Mouse (Mus musculus) limb, embryonic 11.5 days (tissue): ENCODE results near the gene Ccl9. TPM values are rescaled to one million over a fixed set of nuclear protein-coding genes. Genes with fewer than 3 reads are reported as not detected.

Source experiments
- ATAC-seq: fragments of 200-750 bp; cut with Nextera tagmentation; 2 replicates; pipeline ENCODE4 v1.8.0; 2017; ENCODE audit warnings: low read depth; ENCODE audit not compliant: insufficient number of reproducible peaks, low FRiP score, low TSS enrichment
- DNase-seq: peaks from one replicate; pipeline ENCODE4 v3.0.0-alpha.2; 2015; ENCODE audit warnings: low spot score
- H3K27ac ChIP-seq: fragments of 300-500 bp; sonication (generic); replicated peaks from 2 replicates; pipeline ENCODE4 v1.5.1; 2014; ENCODE audit warnings: low read depth, mild to moderate bottlenecking, low read length
- H3K27me3 ChIP-seq: fragments of 300-500 bp; sonication (generic); 2 replicates; pipeline ENCODE4 v1.6.1; 2014; ENCODE audit warnings: mild to moderate bottlenecking, low read length, mixed read lengths; ENCODE audit not compliant: control insufficient read depth, insufficient read depth
- H3K36me3 ChIP-seq: fragments of 300-500 bp; sonication (generic); 2 replicates; pipeline ENCODE4 v1.6.1; 2014; ENCODE audit warnings: mild to moderate bottlenecking, low read length, moderate library complexity, mixed read lengths; ENCODE audit not compliant: control insufficient read depth, insufficient read depth
- H3K4me1 ChIP-seq: fragments of 300-500 bp; sonication (generic); 2 replicates; pipeline ENCODE4 v1.6.1; 2014; ENCODE audit warnings: low read length, mixed read lengths; ENCODE audit not compliant: control insufficient read depth, insufficient read depth
- H3K4me2 ChIP-seq: fragments of 300-500 bp; sonication (generic); 2 replicates; pipeline ENCODE4 v1.6.1; 2014; ENCODE audit warnings: low read depth, mild to moderate bottlenecking, moderate library complexity; ENCODE audit not compliant: severe bottlenecking
- H3K4me3 ChIP-seq: fragments of 300-500 bp; sonication (generic); 2 replicates; pipeline ENCODE4 v1.5.1; 2014; ENCODE audit warnings: low read depth, low read length
- H3K9ac ChIP-seq: fragments of 300-500 bp; sonication (generic); 2 replicates; pipeline ENCODE4 v1.6.1; 2014; ENCODE audit warnings: mild to moderate bottlenecking, low read length
- H3K9me3 ChIP-seq: fragments of 300-500 bp; sonication (generic); 2 replicates; pipeline ENCODE4 v1.6.1; 2016; ENCODE audit warnings: low read length; ENCODE audit not compliant: control insufficient read depth
- WGBS: fragments of 180-500 bp; shearing (Covaris S2); extraction: QIAGEN DNeasy Blood & Tissue Kit; methylation state at CpG from one replicate; pipeline ENCODE4 v1.1.7; 2014; 5-methylcytosine and 5-hydroxymethylcytosine counted together
- polyA plus RNA-seq: library from polyadenylated mRNA; unstranded; fragments of >200 nt; fragmentation: Nextera tagmentation; extraction: Ambion mirVana; gene quantifications from 2 replicates; pipeline ENCODE4 v1.2.1, GENCODE M21; 2014

Gene Ccl9
- polyA plus RNA-seq, 1 experiment from 2014 or later: 0.56 TPM

GRCm38 (mm10) chr11:83538705-83539314 is 39.6 kb downstream of the Ccl9 start:
- no peak for DNase-seq
- Histone ChIP-seq H3K36me3 (no peaks in the 10 kb centered on the region), H3K4me1 (peaks cover 6% of the 10 kb centered on the region; the same call in 1 of the 2 replicates), H3K4me3 (no peak overlapping the region), H3K4me2 (no peak overlapping the region), H3K27ac (no peak overlapping the region), H3K9ac (no peak overlapping the region), H3K27me3 (no peaks in the 10 kb centered on the region), H3K9me3 (no peaks in the 10 kb centered on the region)
- no peak for ATAC-seq
- WGBS: 86% methylated on average over 3 of the region's 3 CpGs

- no peak overlapping the region for H3K27ac ChIP-seq
- H3K9me3 ChIP-seq: no peaks in the 10 kb centered on the region
- H3K4me3 ChIP-seq: no peak overlapping the region
- H3K27me3 ChIP-seq: no peaks in the 10 kb centered on the region
- H3K4me2 ChIP-seq: no peak overlapping the region
- peaks cover 6% of the 10 kb centered on the region; the same call in 1 of the 2 replicates for H3K4me1 ChIP-seq
- H3K36me3 ChIP-seq: no peaks in the 10 kb centered on the region
- no peak for ATAC-seq
- 72% methylated on average over 3 of the region's 3 CpGs for WGBS
- H3K9ac ChIP-seq: no peak overlapping the region
- no peak for DNase-seq
Observed at GRCm38 (mm10) chr11:83536831-83537230, 41.6 kb downstream of the Ccl9 start.

GRCm38 (mm10) chr11:83534609-83535423 is 43.6 kb downstream of the Ccl9 start:
- H3K9me3 ChIP-seq: no peaks in the 10 kb centered on the region
- WGBS: 44% methylated on average over 13 of the region's 13 CpGs
- ATAC-seq (peak; percentile 62; the same call in 1 of the 2 replicates), DNase-seq (peak; percentile 22)
- H3K27ac ChIP-seq: no peak overlapping the region
- no peaks in the 10 kb centered on the region for H3K27me3 ChIP-seq
- no peaks in the 10 kb centered on the region for H3K36me3 ChIP-seq
- no peak overlapping the region for H3K9ac ChIP-seq
- H3K4me2 ChIP-seq: no peak overlapping the region
- H3K4me1 ChIP-seq: peaks cover 6% of the 10 kb centered on the region; the same call in 1 of the 2 replicates
- no peak overlapping the region for H3K4me3 ChIP-seq

- H3K9ac ChIP-seq: no peak overlapping the region
- H3K9me3 ChIP-seq: no peaks in the 10 kb centered on the region
- 84% methylated on average over 8 of the region's 8 CpGs for WGBS
- H3K4me3 ChIP-seq: no peak overlapping the region
- no peaks in the 10 kb centered on the region for H3K36me3 ChIP-seq
- ATAC-seq (no peak), DNase-seq (no peak)
- H3K4me2 ChIP-seq: no peak overlapping the region
- H3K27me3 ChIP-seq: no peaks in the 10 kb centered on the region
- H3K27ac ChIP-seq: no peak overlapping the region
- H3K4me1 ChIP-seq: peaks cover 6% of the 10 kb centered on the region; the same call in 1 of the 2 replicates
Observed at GRCm38 (mm10) chr11:83534143-83534542, 44.3 kb downstream of the Ccl9 start.

- Histone ChIP-seq H3K4me2 (no peak overlapping the region), H3K4me3 (no peak overlapping the region), H3K27me3 (no peaks in the 10 kb centered on the region), H3K27ac (no peak overlapping the region), H3K9me3 (no peaks in the 10 kb centered on the region), H3K9ac (no peak overlapping the region), H3K4me1 (peaks cover 6% of the 10 kb centered on the region; the same call in 1 of the 2 replicates), H3K36me3 (no peaks in the 10 kb centered on the region)
- 86% methylated on average over 1 of the region's 1 CpGs for WGBS
- DNase-seq (no peak), ATAC-seq (no peak)
Observed at GRCm38 (mm10) chr11:83533192-83533591, 45.2 kb downstream of the Ccl9 start.

GRCm38 (mm10) chr11:83530360-83530759 is 48.1 kb downstream of the Ccl9 start, which contains the start of gene Ccl5:
Gene Ccl5, minus strand, starts transcription at chr11:83530518.
- 81% methylated on average over 5 of the region's 5 CpGs for WGBS
- Histone ChIP-seq H3K27me3 (no peaks in the 10 kb centered on the region), H3K4me2 (no peak within 1 kb of the TSS), H3K27ac (no peak within 1 kb of the TSS), H3K4me1 (peaks cover 6% of the 10 kb centered on the region; the same call in 1 of the 2 replicates), H3K9me3 (no peaks in the 10 kb centered on the region), H3K36me3 (no peaks in the 10 kb centered on the region), H3K9ac (no peak within 1 kb of the TSS), H3K4me3 (no peak within 1 kb of the TSS)
- DNase-seq (no peak), ATAC-seq (no peak)

GRCm38 (mm10) chr11:83529024-83529423 is 49.4 kb downstream of the Ccl9 start:
- Histone ChIP-seq H3K4me3 (no peak overlapping the region), H3K27me3 (no peaks in the 10 kb centered on the region), H3K4me2 (no peak overlapping the region), H3K36me3 (no peaks in the 10 kb centered on the region), H3K27ac (no peak overlapping the region), H3K4me1 (no peaks in the 10 kb centered on the region), H3K9ac (no peak overlapping the region), H3K9me3 (no peaks in the 10 kb centered on the region)
- ATAC-seq: no peak
- 81% methylated on average over 12 of the region's 12 CpGs for WGBS
- no peak for DNase-seq
